Mouse (Mus musculus) olfactory bulb, adult 2 months (tissue): ENCODE results near the gene Smo. TPM values are rescaled to one million over a fixed set of nuclear protein-coding genes. Genes with fewer than 3 reads are reported as not detected.
"Not testable (repeated sequence)": the region's sequence is repeated elsewhere in the genome, so short reads cannot be mapped to it uniquely, and the experiment has no call there.

Experiments used
- H3K27ac ChIP-seq: fragments of 200-500 bp; 2 replicates; pipeline ENCODE4 v1.5.1; 2012; ENCODE audit warnings: low read depth, low read length; ENCODE audit not compliant: insufficient read depth
- H3K4me1 ChIP-seq: fragments of 200-500 bp; 2 replicates; pipeline ENCODE4 v1.6.1; 2012; ENCODE audit warnings: low read length; ENCODE audit not compliant: control insufficient read depth, insufficient read depth
- H3K4me3 ChIP-seq: fragments of 200-500 bp; 2 replicates; pipeline ENCODE4 v1.5.1; 2012; ENCODE audit warnings: mild to moderate bottlenecking, low read depth, low read length, moderate library complexity; ENCODE audit not compliant: insufficient read depth
- CTCF ChIP-seq: fragments of 200-500 bp; IDR thresholded peaks from 2 replicates; pipeline ENCODE4 v1.5.1; 2012; ENCODE audit warnings: low read depth, mild to moderate bottlenecking, low read length, moderate library complexity; ENCODE audit not compliant: insufficient read depth
- POLR2A ChIP-seq: fragments of 200-500 bp; IDR thresholded peaks from 2 replicates; pipeline ENCODE4 v1.6.1; 2012; ENCODE audit warnings: mild to moderate bottlenecking, low read depth, low read length, moderate library complexity; ENCODE audit not compliant: insufficient read depth
- WGBS: fragments of 180-500 bp; shearing (Covaris S2); methylation state at CpG from one replicate; pipeline ENCODE4 v1.1.7; 2018; 5-methylcytosine and 5-hydroxymethylcytosine counted together
- polyA plus RNA-seq: library from polyadenylated mRNA; stranded (reverse); fragments of >200 nt; gene quantifications from 2 replicates; pipeline ENCODE4 v1.2.4, GENCODE M21; 2012; ENCODE audit warnings: low replicate concordance; ENCODE audit not compliant: missing spikeins, insufficient read depth, insufficient read length

Gene Smo
- polyA plus RNA-seq, 1 experiment = not detected

DNA sequence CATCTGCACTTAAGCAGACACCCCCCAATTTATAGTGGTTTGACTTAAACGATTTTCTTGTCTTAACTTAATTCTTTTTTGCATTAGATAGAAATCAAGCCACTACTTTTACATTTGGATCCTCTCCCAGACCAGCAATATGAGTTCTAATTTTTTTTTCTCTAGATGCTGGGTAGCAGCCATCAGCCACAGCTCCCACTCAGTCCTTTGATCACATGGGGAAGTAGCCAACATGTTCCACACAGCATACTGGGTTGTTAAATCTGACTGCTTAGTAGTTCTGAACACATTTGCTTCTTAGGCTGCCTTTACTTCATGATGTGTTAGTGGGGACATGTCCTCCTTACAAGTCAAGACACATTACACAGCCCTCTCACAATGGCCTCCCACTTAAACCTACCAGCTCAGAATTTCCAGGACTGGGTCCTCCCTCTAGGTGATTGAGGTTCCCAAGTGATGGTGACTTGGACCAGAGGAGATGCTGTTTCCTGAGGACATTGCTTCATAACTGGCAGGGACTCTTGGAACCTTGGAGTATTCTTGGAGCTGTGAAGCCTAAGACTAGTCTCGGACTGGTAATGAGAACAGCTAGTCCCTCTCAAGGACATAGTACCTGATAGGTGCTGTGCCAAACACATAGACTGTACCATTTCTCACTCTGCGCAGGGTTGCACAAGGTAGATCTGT is 16.3 kb downstream of the Smo start:
- H3K27ac ChIP-seq = no peak overlapping the region
- WGBS = 80% methylated on average over 3 of the region's 3 CpGs
- H3K4me1 ChIP-seq = no peaks in the 10 kb centered on the region
- H3K4me3 ChIP-seq = no peak overlapping the region
- TF ChIP-seq CTCF (no peak), POLR2A (no peak)

DNA sequence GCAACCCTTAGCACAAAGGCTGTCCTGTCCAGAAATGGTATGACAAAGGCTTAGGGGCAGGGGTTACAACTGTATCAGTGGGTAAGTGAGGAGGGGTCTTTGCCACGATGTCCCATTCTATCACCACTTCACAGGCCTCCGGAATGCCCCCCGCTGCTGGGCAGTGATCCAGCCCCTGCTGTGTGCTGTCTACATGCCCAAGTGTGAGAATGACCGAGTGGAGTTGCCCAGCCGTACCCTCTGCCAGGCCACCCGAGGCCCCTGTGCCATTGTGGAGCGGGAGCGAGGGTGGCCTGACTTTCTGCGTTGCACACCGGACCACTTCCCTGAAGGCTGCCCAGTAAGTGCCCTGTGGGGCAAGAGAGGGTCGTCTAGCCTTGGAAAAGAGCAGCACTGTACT is 18.0 kb downstream of the Smo start:
- TF ChIP-seq CTCF = no peak
- no peak for TF ChIP-seq POLR2A
- peaks cover 3% of the 10 kb centered on the region for H3K4me1 ChIP-seq
- H3K27ac ChIP-seq = no peak overlapping the region
- no peak overlapping the region for H3K4me3 ChIP-seq
- whole genome bisulfite sequencing = 43% methylated on average over 11 of the region's 11 CpGs

DNA sequence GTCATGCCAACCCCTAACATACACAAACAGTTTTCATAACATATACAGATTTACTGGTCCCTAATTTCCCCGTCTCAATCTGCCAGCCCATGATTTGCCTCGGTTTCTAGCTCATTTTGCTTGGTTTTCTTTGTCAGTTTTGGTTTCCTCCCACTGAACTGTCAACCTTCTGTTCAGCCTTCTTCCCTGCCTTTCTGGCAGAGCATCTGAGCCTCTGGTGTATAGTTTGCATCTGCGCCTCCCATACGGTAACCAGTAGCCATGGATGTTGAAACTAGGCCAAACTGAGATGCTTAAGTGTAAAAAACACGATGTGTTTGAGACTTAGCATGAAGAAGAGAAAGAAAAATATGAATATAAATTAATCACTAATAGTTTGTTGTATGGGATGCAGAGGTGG is 20.7 kb downstream of the Smo start:
- Histone ChIP-seq H3K27ac (no peak overlapping the region), H3K4me1 (peaks cover 4% of the 10 kb centered on the region), H3K4me3 (no peak overlapping the region)
- TF ChIP-seq CTCF = no peak
- no peak for TF ChIP-seq POLR2A
- 63% methylated on average over 5 of the region's 5 CpGs for WGBS

DNA sequence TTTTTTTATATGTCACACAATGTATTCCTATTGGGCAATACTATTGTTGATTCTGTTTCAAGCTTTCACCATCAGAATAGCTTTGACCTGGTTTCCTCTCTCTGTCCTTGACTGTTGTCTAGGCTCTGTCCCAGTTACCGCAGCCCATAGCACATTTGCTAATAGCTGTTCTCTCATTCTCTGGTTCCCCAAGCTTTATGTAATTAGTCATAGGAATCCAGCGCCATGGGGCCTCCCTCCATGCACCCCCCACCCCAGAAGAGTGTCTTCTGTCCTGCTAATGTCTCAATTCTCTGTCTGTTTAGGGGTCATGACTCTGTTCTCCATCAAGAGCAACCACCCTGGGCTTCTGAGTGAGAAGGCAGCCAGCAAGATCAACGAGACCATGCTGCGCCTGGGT is 21.2 kb downstream of the Smo start:
- peaks cover 4% of the 10 kb centered on the region for H3K4me1 ChIP-seq
- 88% methylated on average over 4 of the region's 4 CpGs for WGBS
- H3K4me3 ChIP-seq = no peak overlapping the region
- TF ChIP-seq POLR2A = no peak
- no peak for TF ChIP-seq CTCF
- H3K27ac ChIP-seq = no peak overlapping the region

DNA sequence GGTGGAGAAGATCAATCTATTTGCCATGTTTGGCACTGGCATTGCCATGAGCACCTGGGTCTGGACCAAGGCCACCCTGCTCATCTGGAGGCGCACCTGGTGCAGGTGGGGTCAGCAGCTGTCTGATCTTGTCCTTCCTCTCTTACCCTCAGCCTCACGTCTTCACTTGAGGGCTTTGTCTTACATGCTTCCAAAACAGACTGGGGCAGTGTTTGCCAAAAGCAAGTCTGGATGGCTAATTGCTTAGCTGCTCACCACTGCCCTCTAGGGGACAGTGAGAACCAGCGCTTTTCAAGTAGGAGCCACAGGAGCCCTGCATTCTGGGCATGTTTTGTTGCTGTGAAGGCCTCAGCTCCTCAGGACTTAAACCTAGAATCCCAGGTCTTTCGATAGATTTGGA is 23.1 kb downstream of the Smo start:
- Histone ChIP-seq H3K4me1 (peaks cover 4% of the 10 kb centered on the region), H3K4me3 (no peak overlapping the region), H3K27ac (no peak overlapping the region)
- TF ChIP-seq CTCF (0 out of 2 replicates have a peak, but pooled peaks have one; percentile 9), POLR2A (no peak)
- 29% methylated on average over 4 of the region's 4 CpGs for WGBS

DNA sequence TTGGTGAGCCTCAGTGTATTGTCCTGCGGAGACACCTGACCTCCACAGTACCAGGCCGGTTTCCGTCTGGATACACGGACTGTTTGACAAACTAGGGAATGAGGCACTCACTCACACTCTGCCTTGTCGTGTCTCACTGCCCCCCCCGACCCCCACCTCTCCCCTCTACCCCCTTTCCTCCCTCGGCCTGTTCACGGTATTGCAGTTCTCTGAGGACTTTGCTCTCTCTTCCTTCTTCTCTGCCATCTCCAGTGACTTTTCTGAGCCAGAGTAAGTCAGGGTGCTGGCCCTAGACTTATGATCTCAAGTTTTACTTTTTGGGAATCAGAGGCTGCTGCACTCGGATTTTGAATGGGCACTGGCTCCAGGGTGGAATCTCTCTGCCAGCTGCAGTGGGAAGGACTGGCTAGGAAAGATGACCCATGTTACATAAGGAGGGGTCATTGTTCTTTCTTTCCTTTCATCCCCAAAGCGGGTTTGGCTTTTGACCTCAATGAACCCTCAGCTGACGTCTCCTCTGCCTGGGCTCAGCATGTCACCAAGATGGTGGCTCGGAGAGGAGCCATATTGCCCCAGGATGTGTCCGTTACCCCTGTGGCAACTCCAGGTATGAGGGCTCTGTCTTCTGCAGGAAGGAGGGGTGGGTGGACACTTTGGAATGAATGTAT is 23.8 kb downstream of the Smo start:
- Histone ChIP-seq H3K4me3 (no peak overlapping the region), H3K4me1 (peaks cover 4% of the 10 kb centered on the region), H3K27ac (no peak overlapping the region)
- WGBS = 87% methylated on average over 13 of the region's 13 CpGs
- TF ChIP-seq CTCF (no peak), POLR2A (no peak)

DNA sequence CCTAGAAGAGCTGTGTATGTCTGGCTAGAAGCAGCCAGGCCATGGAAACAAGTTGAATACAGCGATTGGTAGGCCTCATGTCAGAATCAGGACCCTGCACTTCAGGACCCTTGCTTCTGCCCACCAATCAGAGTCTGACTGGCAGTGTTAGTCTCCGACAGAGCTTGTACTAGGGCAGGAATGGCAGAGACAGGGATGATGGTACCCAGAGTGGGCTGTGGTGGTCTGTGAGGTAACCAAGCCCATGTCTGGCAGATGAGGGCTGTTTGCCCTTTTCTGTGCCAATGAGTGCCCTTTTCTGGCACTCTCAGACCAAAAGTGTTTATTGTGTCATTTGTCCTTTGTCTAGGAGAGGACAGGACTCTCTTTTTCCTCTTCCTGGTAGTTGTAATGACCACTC is 25.1 kb downstream of the Smo start:
- H3K4me3 ChIP-seq, H3K4me1 ChIP-seq, H3K27ac ChIP-seq: not testable (repeated sequence)
- 100% methylated on average over 2 of the region's 2 CpGs for WGBS

DNA sequence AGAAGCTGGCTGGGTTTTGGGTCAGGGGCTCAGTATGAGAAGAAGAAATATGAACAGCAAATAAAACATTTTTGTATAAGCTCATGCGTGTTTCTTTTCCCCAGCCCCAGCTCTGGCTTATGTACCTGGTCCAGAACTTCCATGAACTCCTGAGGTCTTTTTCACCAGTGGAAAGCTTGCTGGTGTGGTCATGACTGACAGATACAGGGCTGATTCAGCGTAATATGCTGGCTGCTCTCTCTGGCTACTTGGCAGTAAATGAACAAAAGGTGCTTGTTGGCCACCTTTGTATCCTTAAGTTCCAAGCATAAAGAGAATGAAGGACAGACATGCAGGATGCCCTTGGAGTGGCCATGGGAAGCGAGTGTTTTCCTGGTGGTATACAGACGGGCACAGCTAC is 26.0 kb downstream of the Smo start:
- H3K4me1 ChIP-seq = peaks cover 4% of the 10 kb centered on the region

DNA sequence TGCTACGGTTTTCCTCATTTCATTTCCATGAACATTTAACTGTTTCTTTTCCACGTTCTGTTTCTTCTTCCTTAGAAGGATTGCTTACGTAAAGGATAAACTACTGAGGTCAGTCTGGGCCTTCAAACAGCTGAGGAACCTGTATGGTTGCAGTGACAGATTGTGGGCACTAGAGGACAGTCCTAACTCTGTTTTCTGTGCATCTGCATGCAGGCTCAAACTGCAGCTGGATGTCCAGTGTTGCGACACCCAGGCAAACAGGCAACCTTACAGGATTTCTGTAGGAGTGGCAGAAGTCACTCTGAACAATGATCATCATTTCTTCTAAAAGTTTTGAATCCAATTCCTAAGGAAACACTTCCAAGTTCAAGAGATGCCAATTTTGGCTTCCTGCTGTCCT is 27.2 kb downstream of the Smo start:
- TF ChIP-seq POLR2A = no peak
- TF ChIP-seq CTCF = no peak
- H3K4me1 ChIP-seq = peaks cover 4% of the 10 kb centered on the region
- 73% methylated on average over 4 of the region's 4 CpGs for WGBS
- H3K4me3 ChIP-seq = no peak overlapping the region
- H3K27ac ChIP-seq = no peak overlapping the region

More for the DNA sequence above, 26.0 kb downstream of the Smo start:
- no peak for TF ChIP-seq CTCF
- TF ChIP-seq POLR2A = no peak
- 92% methylated on average over 4 of the region's 4 CpGs for WGBS
- no peak overlapping the region for H3K4me3 ChIP-seq
- no peak overlapping the region for H3K27ac ChIP-seq
